12 mouse cellular contexts compared by ENCODE assay signal in genomic region chr13:21830344-21830743, GRCm38 (mm10). TPM values are rescaled to one million over a fixed set of nuclear protein-coding genes. Genes with fewer than 3 reads are reported as not detected.
A peak's percentile ranks its signal among the peaks of the same experiment; 100 is the strongest.
DNase-seq lines count a peak whose midpoint lies in the region; ATAC-seq lines count a peak whose summit lies in the region.
"Had no signal": no experiment of that assay in that cellular context is flagged by ENCODE, and none has a peak within 500 bp of the region (broad histone marks: within the 10 kb centered on the region; RNA-seq: fewer than 3 reads in every experiment).

No protein-coding gene starts in this region.

- H3K27ac ChIP-seq in forebrain, embryonic 12.5 days, result peak overlapping the region; percentile 61; the same call in 1 of the 2 replicates
- H3K27ac ChIP-seq in forebrain, embryonic 16.5 days (ENCODE audit: low read length), result no peak overlapping the region
- peak overlapping the region; percentile 66 for H3K27ac ChIP-seq in embryonic facial prominence, embryonic 10.5 days (replicated peaks)
- H3K27ac ChIP-seq in liver, embryonic 16.5 days (ENCODE audit: low read length), result peak overlapping the region; percentile 78

- no peak for DNase-seq in embryonic facial prominence, embryonic 10.5 days (ENCODE audit: low spot score)
- no peak for DNase-seq in right cerebral cortex, postnatal 14 days
- DNase-seq: gastrocnemius, postnatal 10 days; heart, postnatal 36 days; kidney, postnatal 36 days had no signal

- no peaks in the 10 kb centered on the region for H3K4me1 ChIP-seq in forebrain, embryonic 12.5 days
- H3K4me1 ChIP-seq in forebrain, embryonic 16.5 days (replicated peaks; ENCODE audit: control insufficient read depth, insufficient read depth, low read length), result no peaks in the 10 kb centered on the region
- peaks cover 11% of the 10 kb centered on the region for H3K4me1 ChIP-seq in megakaryocyte, embryonic 14.5 days
- H3K4me1 ChIP-seq in embryonic facial prominence, embryonic 10.5 days, result 0 out of 2 replicates have a peak, but pooled peaks cover 5% of the 10 kb centered on the region
- H3K4me1 ChIP-seq in liver, embryonic 16.5 days (ENCODE audit: control insufficient read depth, low read depth, low read length), result no peaks in the 10 kb centered on the region; the same call in 1 of the 2 replicates

- H3K4me3 ChIP-seq in forebrain, embryonic 12.5 days (replicated peaks), result no peak overlapping the region
- H3K4me3 ChIP-seq in forebrain, embryonic 16.5 days (replicated peaks; ENCODE audit: low read length), result no peak overlapping the region
- peak overlapping the region; percentile 85 for H3K4me3 ChIP-seq in megakaryocyte, embryonic 14.5 days (replicated peaks)
- H3K4me3 ChIP-seq in embryonic facial prominence, embryonic 10.5 days, result peak overlapping the region; percentile 31; the same call in 1 of the 2 replicates
- peak overlapping the region; percentile 11 for H3K4me3 ChIP-seq in liver, embryonic 16.5 days (ENCODE audit: low read depth, low read length)

- no peak overlapping the region for H3K9ac ChIP-seq in forebrain, embryonic 12.5 days
- no peak overlapping the region for H3K9ac ChIP-seq in forebrain, embryonic 16.5 days (replicated peaks; ENCODE audit: low read depth, low read length)
- H3K9ac ChIP-seq in liver, embryonic 16.5 days (ENCODE audit: low read depth, low read length), result peak overlapping the region; percentile 48

- no peak for ATAC-seq in forebrain, embryonic 12.5 days (ENCODE audit: low FRiP score)
- ATAC-seq in forebrain, embryonic 16.5 days, result no peak
- no peak for ATAC-seq in megakaryocyte, adult 5-6 weeks (ENCODE audit: poor library complexity, severe bottlenecking)
- no peak for ATAC-seq in liver, embryonic 16.5 days (ENCODE audit: low read depth)
- ATAC-seq in activated CD4-positive, CD25-positive, alpha-beta regulatory T cell, adult 4 months, result no peak

- no peaks in the 10 kb centered on the region for H3K27me3 ChIP-seq in forebrain, embryonic 12.5 days
- H3K27me3 ChIP-seq in forebrain, embryonic 16.5 days (replicated peaks; ENCODE audit: control insufficient read depth, insufficient read depth, low read length), result no peaks in the 10 kb centered on the region
- H3K27me3 ChIP-seq in megakaryocyte, embryonic 14.5 days (replicated peaks), result no peaks in the 10 kb centered on the region
- no peaks in the 10 kb centered on the region for H3K27me3 ChIP-seq in embryonic facial prominence, embryonic 10.5 days (replicated peaks; ENCODE audit: low read depth, poor library complexity, severe bottlenecking)
- H3K27me3 ChIP-seq in liver, embryonic 16.5 days (ENCODE audit: control insufficient read depth, insufficient read depth, low read depth, low read length), result no peaks in the 10 kb centered on the region

- H3K9me3 ChIP-seq in forebrain, embryonic 12.5 days, result no peaks in the 10 kb centered on the region
- H3K9me3 ChIP-seq in forebrain, embryonic 16.5 days (ENCODE audit: control insufficient read depth, low read length), result no peaks in the 10 kb centered on the region
- no peaks in the 10 kb centered on the region for H3K9me3 ChIP-seq in megakaryocyte, embryonic 14.5 days
- H3K9me3 ChIP-seq in embryonic facial prominence, embryonic 10.5 days, result no peaks in the 10 kb centered on the region
- H3K9me3 ChIP-seq in liver, embryonic 16.5 days (replicated peaks; ENCODE audit: control insufficient read depth, low read length), result no peaks in the 10 kb centered on the region

- H3K4me2 ChIP-seq in forebrain, embryonic 12.5 days, result no peak overlapping the region; the same call in 1 of the 2 replicates
- no peak overlapping the region for H3K4me2 ChIP-seq in forebrain, embryonic 16.5 days (ENCODE audit: low read length)
- H3K4me2 ChIP-seq in liver, embryonic 16.5 days (ENCODE audit: low read depth, low read length), result peak overlapping the region; percentile 50
- H3K4me2 ChIP-seq: midbrain, embryonic 11.5 days had no signal

- no peaks in the 10 kb centered on the region for H3K36me3 ChIP-seq in forebrain, embryonic 12.5 days (replicated peaks)
- no peaks in the 10 kb centered on the region for H3K36me3 ChIP-seq in forebrain, embryonic 16.5 days (ENCODE audit: control insufficient read depth, insufficient read depth)
- peaks cover 3% of the 10 kb centered on the region for H3K36me3 ChIP-seq in megakaryocyte, embryonic 14.5 days (replicated peaks; ENCODE audit: low read length)
- no peaks in the 10 kb centered on the region; the same call in 1 of the 2 replicates for H3K36me3 ChIP-seq in embryonic facial prominence, embryonic 10.5 days (replicated peaks)
- H3K36me3 ChIP-seq in liver, embryonic 16.5 days (ENCODE audit: control insufficient read depth, insufficient read depth), result no peaks in the 10 kb centered on the region

- WGBS in forebrain, embryonic 12.5 days, result 88% methylated on average over 10 of the region's 10 CpGs
- 94% methylated on average over 10 of the region's 10 CpGs for WGBS in forebrain, embryonic 16.5 days
- WGBS in embryonic facial prominence, embryonic 10.5 days, result 85% methylated on average over 10 of the region's 10 CpGs
- 77% methylated on average over 10 of the region's 10 CpGs for WGBS in liver, embryonic 16.5 days (ENCODE audit: insufficient replicate concordance)

RNA-seq across cellular contexts. Expression of gene Hist1h4n, which starts 1.7 kb away (rescaled TPM):
- 12.5 and 13.8 TPM in 2 replicates for polyA plus RNA-seq in forebrain, embryonic 12.5 days (2016; fragmentation: Nextera tagmentation; extraction: Ambion mirVana)
- polyA plus RNA-seq in forebrain, embryonic 16.5 days (2015; fragmentation: Nextera tagmentation; extraction: Ambion mirVana), result 5.9 and 6.4 TPM in 2 replicates
- polyA plus RNA-seq in megakaryocyte, embryonic 14.5 days (2012; ENCODE audit: insufficient read depth, low replicate concordance), result 88.8 and 245 TPM in 2 replicates
- 60.0 and 63.1 TPM in 2 replicates for total RNA-seq in megakaryocyte, adult 5-6 weeks (2015)
- 1,683 and 2,067 TPM in 2 replicates for total RNA-seq in megakaryocyte, adult 5-6 weeks (2017)
- polyA plus RNA-seq in embryonic facial prominence, embryonic 10.5 days (2016; fragmentation: Nextera tagmentation; extraction: Ambion mirVana), result 9.3 and 10.5 TPM in 2 replicates
- 25.5 and 40.3 TPM in 2 replicates for polyA plus RNA-seq in liver, embryonic 16.5 days (2015; fragmentation: Nextera tagmentation; extraction: Ambion mirVana)
- 10 to 100 TPM in 1 of 2 experiments, not detected in 1; 15.9 TPM for polyA plus RNA-seq in activated CD4-positive, CD25-positive, alpha-beta regulatory T cell, adult 4 months (2017; shearing (Covaris generic))

RNA-seq across cellular contexts. Expression of gene Hist1h2ap, which starts 3.0 kb away (rescaled TPM):
- polyA plus RNA-seq in forebrain, embryonic 12.5 days (2016; fragmentation: Nextera tagmentation; extraction: Ambion mirVana), result 6,142 and 6,230 TPM in 2 replicates
- 1,189 and 1,296 TPM in 2 replicates for polyA plus RNA-seq in forebrain, embryonic 16.5 days (2015; fragmentation: Nextera tagmentation; extraction: Ambion mirVana)
- 10,971 and 11,665 TPM in 2 replicates for polyA plus RNA-seq in megakaryocyte, embryonic 14.5 days (2012; ENCODE audit: insufficient read depth, low replicate concordance)
- 111 and 142 TPM in 2 replicates for total RNA-seq in megakaryocyte, adult 5-6 weeks (2015)
- total RNA-seq in megakaryocyte, adult 5-6 weeks (2017), result 857 and 1,070 TPM in 2 replicates
- 6,093 and 6,114 TPM in 2 replicates for polyA plus RNA-seq in embryonic facial prominence, embryonic 10.5 days (2016; fragmentation: Nextera tagmentation; extraction: Ambion mirVana)
- polyA plus RNA-seq in liver, embryonic 16.5 days (2015; fragmentation: Nextera tagmentation; extraction: Ambion mirVana), result 3,914 and 4,206 TPM in 2 replicates
- 100 to 1,000 TPM; 214 to 439 TPM for polyA plus RNA-seq in activated CD4-positive, CD25-positive, alpha-beta regulatory T cell, adult 4 months (2017; shearing (Covaris generic))

RNA-seq across cellular contexts. Expression of gene Hist1h2br, which starts 3.2 kb away (rescaled TPM):
- polyA plus RNA-seq in forebrain, embryonic 12.5 days (2016; fragmentation: Nextera tagmentation; extraction: Ambion mirVana), result 24.5 and 30.9 TPM in 2 replicates
- 7.8 and 8.3 TPM in 2 replicates for polyA plus RNA-seq in forebrain, embryonic 16.5 days (2015; fragmentation: Nextera tagmentation; extraction: Ambion mirVana)
- polyA plus RNA-seq in megakaryocyte, embryonic 14.5 days (2012; ENCODE audit: insufficient read depth, low replicate concordance), result 74.1 and 174 TPM in 2 replicates
- total RNA-seq in megakaryocyte, adult 5-6 weeks (2015), result 322 and 378 TPM in 2 replicates
- total RNA-seq in megakaryocyte, adult 5-6 weeks (2017), result 273 and 294 TPM in 2 replicates
- 21.7 and 24.2 TPM in 2 replicates for polyA plus RNA-seq in embryonic facial prominence, embryonic 10.5 days (2016; fragmentation: Nextera tagmentation; extraction: Ambion mirVana)
- polyA plus RNA-seq in liver, embryonic 16.5 days (2015; fragmentation: Nextera tagmentation; extraction: Ambion mirVana), result 24.7 and 33.6 TPM in 2 replicates
- polyA plus RNA-seq in activated CD4-positive, CD25-positive, alpha-beta regulatory T cell, adult 4 months (2017; shearing (Covaris generic)), result 1 to 10 TPM; 4.0 to 9.2 TPM

RNA-seq across cellular contexts. Expression of gene Hist1h4m, which starts 18.8 kb away (rescaled TPM):
- polyA plus RNA-seq in forebrain, embryonic 12.5 days (2016; fragmentation: Nextera tagmentation; extraction: Ambion mirVana), result not detected in 2 replicates
- polyA plus RNA-seq in forebrain, embryonic 16.5 days (2015; fragmentation: Nextera tagmentation; extraction: Ambion mirVana), result not detected in 2 replicates
- polyA plus RNA-seq in megakaryocyte, embryonic 14.5 days (2012; ENCODE audit: insufficient read depth, low replicate concordance), result 91.9 TPM in 1 of 2 replicates, not detected in the other
- total RNA-seq in megakaryocyte, adult 5-6 weeks (2015), result 67.9 and 71.7 TPM in 2 replicates
- total RNA-seq in megakaryocyte, adult 5-6 weeks (2017), result 1,995 and 3,050 TPM in 2 replicates
- not detected in 2 replicates for polyA plus RNA-seq in embryonic facial prominence, embryonic 10.5 days (2016; fragmentation: Nextera tagmentation; extraction: Ambion mirVana)
- polyA plus RNA-seq in liver, embryonic 16.5 days (2015; fragmentation: Nextera tagmentation; extraction: Ambion mirVana), result not detected in 2 replicates
- 1 to 10 TPM in 1 of 2 experiments, not detected in 1; 6.5 TPM for polyA plus RNA-seq in activated CD4-positive, CD25-positive, alpha-beta regulatory T cell, adult 4 months (2017; shearing (Covaris generic))
- polyA plus RNA-seq: midbrain, embryonic 11.5 days had no signal

RNA-seq across cellular contexts. Expression of gene Hist1h2ao, which starts 20.1 kb away (rescaled TPM):
- polyA plus RNA-seq in forebrain, embryonic 12.5 days (2016; fragmentation: Nextera tagmentation; extraction: Ambion mirVana), result not detected in 2 replicates
- polyA plus RNA-seq in forebrain, embryonic 16.5 days (2015; fragmentation: Nextera tagmentation; extraction: Ambion mirVana), result not detected in 2 replicates
- polyA plus RNA-seq in megakaryocyte, embryonic 14.5 days (2012; ENCODE audit: insufficient read depth, low replicate concordance), result not detected in 2 replicates
- 149 and 256 TPM in 2 replicates for total RNA-seq in megakaryocyte, adult 5-6 weeks (2015)
- total RNA-seq in megakaryocyte, adult 5-6 weeks (2017), result 2,161 and 2,311 TPM in 2 replicates
- polyA plus RNA-seq in embryonic facial prominence, embryonic 10.5 days (2016; fragmentation: Nextera tagmentation; extraction: Ambion mirVana), result not detected in 2 replicates
- polyA plus RNA-seq in liver, embryonic 16.5 days (2015; fragmentation: Nextera tagmentation; extraction: Ambion mirVana), result 2.1 TPM in 1 of 2 replicates, not detected in the other
- 1 to 10 TPM in 1 of 2 experiments, not detected in 1; 2.4 TPM for polyA plus RNA-seq in activated CD4-positive, CD25-positive, alpha-beta regulatory T cell, adult 4 months (2017; shearing (Covaris generic))
- total RNA-seq: heart, postnatal 36 days had no signal

Comparison
In these comparisons a context has a peak if more than half of its experiments do, and no peak if none do; other contexts are left out.
1. H3K4me3 ChIP-seq: peak in megakaryocyte, embryonic 14.5 days (single experiment), embryonic facial prominence, embryonic 10.5 days (single experiment) and liver, embryonic 16.5 days (single experiment); none in forebrain, embryonic 12.5 days (single experiment) and forebrain, embryonic 16.5 days (single experiment).